Mouse (Mus musculus) kidney, postnatal 0 days (tissue): ENCODE measurements at regions not wholly inside any gene's neighbourhood (a gene's known extent, or its start where the extent isn't known, plus 50 kb on each side); places are given as distances from the start of the nearest gene placed in this dataset.

Experiments
- ATAC-seq: fragments of 200-750 bp; cut with Nextera tagmentation; replicated peaks from 2 replicates; pipeline ENCODE4 v1.8.0; 2017; ENCODE audit warnings: low read depth, moderate number of reproducible peaks, moderate TSS enrichment, moderate library complexity; ENCODE audit not compliant: low FRiP score
- DNase-seq: peaks from one replicate; pipeline ENCODE4 v3.0.0-alpha.2; 2016; ENCODE audit warnings: low spot score
- H3K27ac ChIP-seq: fragments of 300-500 bp; sonication (generic); 2 replicates; pipeline ENCODE4 v1.5.1; 2014; ENCODE audit warnings: mild to moderate bottlenecking
- H3K27me3 ChIP-seq: fragments of 300-500 bp; sonication (generic); 2 replicates; pipeline ENCODE4 v1.6.1; 2014; ENCODE audit warnings: low read length, mixed read lengths; ENCODE audit not compliant: insufficient read depth
- H3K36me3 ChIP-seq: fragments of 300-500 bp; sonication (generic); 2 replicates; pipeline ENCODE4 v1.6.1; 2014; ENCODE audit warnings: low read length, mixed read lengths; ENCODE audit not compliant: insufficient read depth
- H3K4me1 ChIP-seq: fragments of 300-500 bp; sonication (generic); replicated peaks from 2 replicates; pipeline ENCODE4 v1.6.1; 2014; ENCODE audit warnings: antibody characterized with exemption, low read length, mixed read lengths; ENCODE audit not compliant: insufficient read depth
- H3K4me2 ChIP-seq: fragments of 300-500 bp; sonication (generic); 2 replicates; pipeline ENCODE4 v1.6.1; 2014; ENCODE audit warnings: mild to moderate bottlenecking, low read length, moderate library complexity, mixed read lengths
- H3K4me3 ChIP-seq: fragments of 300-500 bp; sonication (generic); replicated peaks from 2 replicates; pipeline ENCODE4 v1.5.1; 2014; ENCODE audit warnings: low read depth, low read length
- H3K9ac ChIP-seq: fragments of 300-500 bp; sonication (generic); 2 replicates; pipeline ENCODE4 v1.6.1; 2014; ENCODE audit warnings: low read depth, low read length
- H3K9me3 ChIP-seq: fragments of 300-500 bp; sonication (generic); replicated peaks from 2 replicates; pipeline ENCODE4 v1.6.1; 2016; ENCODE audit warnings: low read length, inconsistent platforms, mixed read lengths
- CTCF ChIP-seq: IDR thresholded peaks from 2 replicates; pipeline ENCODE4 v1.5.1; 2016; ENCODE audit warnings: antibody characterized with exemption, low read depth, mild to moderate bottlenecking, moderate library complexity
- WGBS: fragments of 180-500 bp; shearing (Covaris S2); extraction: QIAGEN DNeasy Blood & Tissue Kit; methylation state at CpG from one replicate; pipeline ENCODE4 v1.1.7; 2014; 5-methylcytosine and 5-hydroxymethylcytosine counted together

DNA sequence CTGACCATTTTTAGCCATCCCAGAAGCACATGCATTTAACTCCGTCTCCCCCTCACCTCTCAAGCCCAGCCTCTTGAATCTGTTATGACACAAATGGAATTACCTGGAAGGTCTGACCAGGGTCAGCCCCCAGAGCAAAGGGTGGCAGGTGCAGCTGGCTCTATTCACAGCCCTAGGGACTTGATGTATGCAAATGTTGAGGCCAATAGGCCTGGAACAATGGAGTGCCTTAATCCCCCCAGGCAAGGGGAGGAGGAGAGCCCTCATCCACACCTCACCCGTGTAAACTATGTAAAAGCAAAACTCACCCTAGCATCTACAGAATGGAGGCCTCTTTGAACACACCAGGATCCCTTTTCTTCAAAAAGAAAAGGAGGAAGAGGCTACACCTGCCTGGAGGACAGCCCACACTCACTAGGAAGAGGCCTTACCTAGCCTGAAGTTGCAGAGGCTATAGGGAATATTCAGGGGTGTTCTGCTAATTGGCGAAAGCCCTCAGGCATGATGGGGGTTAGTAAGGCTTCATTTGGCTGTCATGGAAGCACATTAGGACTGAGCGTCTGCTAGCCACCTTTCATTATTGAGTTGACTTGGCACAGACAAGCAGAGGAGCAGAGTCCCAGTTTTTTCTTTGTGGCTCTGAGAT, 388.4 kb downstream of the Hs3st3b1 start:
- Histone ChIP-seq H3K4me3 (no peak overlapping the region), H3K4me2 (no peak overlapping the region), H3K36me3 (no peaks in the 10 kb centered on the region), H3K9me3 (no peaks in the 10 kb centered on the region), H3K4me1 (no peaks in the 10 kb centered on the region), H3K9ac (no peak overlapping the region), H3K27me3 (no peaks in the 10 kb centered on the region), H3K27ac (no peak overlapping the region)
- DNase-seq (no peak), ATAC-seq (no peak)
- WGBS: 60% methylated on average over 4 of the region's 4 CpGs
- TF ChIP-seq CTCF: no peak

DNA sequence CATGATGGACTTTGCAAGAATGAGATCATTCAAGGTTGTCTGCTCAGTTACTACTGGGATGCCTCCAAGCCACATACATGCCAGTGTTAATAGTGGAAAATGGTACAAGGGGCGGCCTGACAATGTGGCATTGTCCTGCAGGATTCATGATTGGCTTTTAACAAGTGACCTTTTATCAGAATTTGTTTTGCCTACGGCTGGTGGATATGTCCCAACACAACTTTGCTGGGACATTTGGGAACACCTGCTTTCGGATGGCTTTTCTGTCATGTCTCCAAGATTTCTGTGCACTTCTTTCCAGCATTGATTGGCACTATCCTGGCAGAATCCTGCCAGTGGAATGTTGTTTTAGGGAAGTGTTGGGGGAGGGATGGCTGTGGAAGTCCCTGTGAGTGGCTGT, 384.4 kb downstream of the Hs3st3b1 start:
- WGBS: 82% methylated on average over 3 of the region's 3 CpGs
- no peak for TF ChIP-seq CTCF

DNA sequence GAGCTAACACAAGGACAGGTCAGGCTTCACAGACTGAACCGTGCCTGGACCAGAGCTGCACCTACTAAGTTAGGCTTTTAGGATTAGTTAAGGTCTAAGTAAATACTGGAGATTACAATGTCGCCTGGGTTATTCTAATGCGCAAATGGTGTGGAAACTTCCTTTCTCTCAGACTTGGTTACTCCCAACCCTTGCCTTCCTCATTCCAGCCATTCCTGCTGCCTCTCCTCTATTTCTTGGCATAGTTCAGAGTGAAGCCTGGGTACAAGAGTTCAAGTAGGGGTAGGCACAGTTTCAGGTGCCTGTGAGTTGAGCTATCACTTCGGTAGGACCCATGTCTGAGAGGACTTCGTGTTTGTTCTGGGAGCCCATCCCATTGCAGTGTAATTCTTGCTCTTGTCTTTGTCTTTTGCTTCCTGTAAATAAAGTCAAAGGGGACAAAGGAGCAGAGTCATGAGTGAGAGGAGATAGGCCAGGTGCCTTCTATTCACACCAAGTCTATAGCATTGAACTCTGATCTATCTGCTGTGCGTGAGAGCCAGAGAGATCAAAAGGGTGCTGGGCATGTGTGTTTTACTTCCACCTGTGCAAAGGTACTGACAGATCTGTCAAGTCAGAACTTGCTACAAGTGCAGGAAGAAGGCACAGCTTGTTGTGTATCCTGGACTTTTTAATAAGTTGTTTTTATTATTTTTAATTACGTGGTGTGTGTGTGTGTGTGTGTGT, 378.0 kb downstream of the Hs3st3b1 start:
- DNase-seq (no peak), ATAC-seq (no peak)

More for the DNA sequence above, 384.4 kb downstream of the Hs3st3b1 start:
- no peak overlapping the region for H3K9ac ChIP-seq
- ATAC-seq (no peak), DNase-seq (no peak)
- no peak overlapping the region for H3K4me3 ChIP-seq
- H3K9me3 ChIP-seq: no peaks in the 10 kb centered on the region
- H3K27me3 ChIP-seq: no peaks in the 10 kb centered on the region
- H3K4me2 ChIP-seq: no peak overlapping the region
- no peaks in the 10 kb centered on the region for H3K4me1 ChIP-seq
- H3K27ac ChIP-seq: no peak overlapping the region
- no peaks in the 10 kb centered on the region for H3K36me3 ChIP-seq

GRCm38 (mm10) chr11:63545516-63545915, 376.6 kb downstream of the Hs3st3b1 start:
- Histone ChIP-seq H3K27me3 (no peaks in the 10 kb centered on the region), H3K36me3 (no peaks in the 10 kb centered on the region), H3K4me1 (no peaks in the 10 kb centered on the region), H3K27ac (no peak overlapping the region), H3K9ac (no peak overlapping the region), H3K4me2 (no peak overlapping the region), H3K9me3 (no peaks in the 10 kb centered on the region), H3K4me3 (no peak overlapping the region)
- no peak for ATAC-seq
- TF ChIP-seq CTCF: no peak
- no peak for DNase-seq
- WGBS: 14% methylated on average over 7 of the region's 7 CpGs

More for the DNA sequence above, 378.0 kb downstream of the Hs3st3b1 start:
- H3K9ac ChIP-seq: no peak overlapping the region
- no peak overlapping the region for H3K4me2 ChIP-seq
- H3K4me1 ChIP-seq: no peaks in the 10 kb centered on the region
- 80% methylated on average over 7 of the region's 7 CpGs for WGBS
- no peaks in the 10 kb centered on the region for H3K36me3 ChIP-seq
- no peaks in the 10 kb centered on the region for H3K27me3 ChIP-seq
- no peak overlapping the region for H3K4me3 ChIP-seq
- no peaks in the 10 kb centered on the region for H3K9me3 ChIP-seq
- H3K27ac ChIP-seq: no peak overlapping the region
- TF ChIP-seq CTCF: no peak

DNA sequence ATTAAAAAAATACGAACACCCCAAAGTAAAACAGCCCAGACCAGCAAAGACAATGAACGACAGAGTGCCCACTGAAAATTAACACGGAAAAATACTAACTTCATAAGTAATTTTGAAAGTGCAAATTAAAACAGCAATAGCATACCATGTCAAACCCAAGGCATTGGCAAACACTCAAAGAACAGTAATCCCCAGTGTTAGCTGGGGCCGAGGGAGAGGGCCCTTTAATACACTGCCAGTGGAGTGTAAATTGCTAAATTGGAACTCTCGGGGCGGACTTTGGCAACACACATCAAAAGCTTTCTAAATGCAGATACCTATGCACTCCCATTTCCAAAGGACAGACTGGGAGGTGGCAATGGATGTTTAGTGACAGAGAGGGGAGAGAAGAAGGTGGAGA, 361.6 kb downstream of the Hs3st3b1 start:
- Histone ChIP-seq H3K36me3 (no peaks in the 10 kb centered on the region), H3K4me2 (no peak overlapping the region), H3K4me1 (no peaks in the 10 kb centered on the region), H3K9ac (no peak overlapping the region), H3K4me3 (no peak overlapping the region), H3K9me3 (no peaks in the 10 kb centered on the region), H3K27ac (no peak overlapping the region), H3K27me3 (no peaks in the 10 kb centered on the region)
- WGBS: 61% methylated on average over 6 of the region's 6 CpGs
- DNase-seq (no peak), ATAC-seq (no peak)
- TF ChIP-seq CTCF: no peak

DNA sequence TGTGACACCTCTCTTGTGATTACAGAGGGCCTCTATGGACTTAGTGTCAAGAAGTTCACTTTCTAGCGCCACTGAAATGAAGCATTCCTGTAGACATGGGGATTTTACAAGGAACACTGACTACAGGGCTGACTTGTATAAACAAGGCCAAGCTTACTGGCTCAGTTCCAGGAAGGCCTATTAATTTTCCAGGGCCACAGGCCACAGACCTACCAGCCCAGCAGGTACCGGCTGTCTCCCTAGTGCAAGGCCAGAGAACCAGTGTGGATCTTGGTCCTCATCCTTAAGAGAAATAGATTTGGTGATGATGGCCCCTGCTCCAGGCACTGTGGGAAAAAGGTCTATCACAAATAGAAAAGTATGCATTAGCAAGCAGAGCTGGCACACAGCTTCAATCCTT, 359.4 kb downstream of the Hs3st3b1 start:
- Histone ChIP-seq H3K4me2 (no peak overlapping the region), H3K9ac (no peak overlapping the region), H3K4me3 (no peak overlapping the region), H3K4me1 (no peaks in the 10 kb centered on the region), H3K9me3 (no peaks in the 10 kb centered on the region), H3K27me3 (no peaks in the 10 kb centered on the region), H3K27ac (no peak overlapping the region), H3K36me3 (no peaks in the 10 kb centered on the region)
- no peak for TF ChIP-seq CTCF
- no peak for DNase-seq
- WGBS: 32% methylated on average over 2 of the region's 2 CpGs
- no peak for ATAC-seq
